Mouse (Mus musculus): Measurements from ENCODE around the gene Slc34a3. TPM values are rescaled to one million over a fixed set of nuclear protein-coding genes. Genes with fewer than 3 reads are reported as not detected.

Slc34a3 gene
- polyA plus RNA-seq, 1 experiment from 2014 or later = not detected

DNA sequence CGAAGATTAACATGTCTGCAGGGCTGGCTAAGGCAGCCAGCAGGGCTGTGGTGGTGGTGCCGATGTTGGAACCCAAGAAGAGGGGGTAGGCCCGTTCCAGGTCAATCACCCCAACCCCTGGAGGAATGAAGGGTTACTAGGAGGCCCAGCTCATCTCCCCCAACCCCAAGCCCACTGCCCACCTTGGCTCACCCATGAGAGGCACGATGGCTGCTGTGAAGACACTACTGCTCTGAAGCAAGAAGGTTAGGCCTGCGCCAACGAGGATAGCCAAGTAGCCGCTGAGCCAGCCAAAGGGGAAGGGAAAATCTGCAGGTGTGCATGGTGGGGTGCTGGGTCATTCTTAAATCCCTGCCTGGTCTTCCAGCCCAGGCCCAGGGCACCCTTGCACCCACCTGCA lies 3.6 kb downstream of the Slc34a3 start:
- no peaks in the 10 kb centered on the region for H3K36me3 ChIP-seq
- H3K4me2 ChIP-seq (replicated peaks) = no peak overlapping the region
- peaks cover 6% of the 10 kb centered on the region; the same call in 1 of the 2 replicates for H3K27me3 ChIP-seq
- H3K27ac ChIP-seq = no peak overlapping the region
- WGBS = 90% methylated on average over 7 of the region's 7 CpGs
- H3K9ac ChIP-seq (replicated peaks) = no peak overlapping the region
- H3K4me3 ChIP-seq (replicated peaks) = no peak overlapping the region
- H3K9me3 ChIP-seq = no peaks in the 10 kb centered on the region
- H3K4me1 ChIP-seq (replicated peaks) = peaks cover 9% of the 10 kb centered on the region
- ATAC-seq = no peak

DNA sequence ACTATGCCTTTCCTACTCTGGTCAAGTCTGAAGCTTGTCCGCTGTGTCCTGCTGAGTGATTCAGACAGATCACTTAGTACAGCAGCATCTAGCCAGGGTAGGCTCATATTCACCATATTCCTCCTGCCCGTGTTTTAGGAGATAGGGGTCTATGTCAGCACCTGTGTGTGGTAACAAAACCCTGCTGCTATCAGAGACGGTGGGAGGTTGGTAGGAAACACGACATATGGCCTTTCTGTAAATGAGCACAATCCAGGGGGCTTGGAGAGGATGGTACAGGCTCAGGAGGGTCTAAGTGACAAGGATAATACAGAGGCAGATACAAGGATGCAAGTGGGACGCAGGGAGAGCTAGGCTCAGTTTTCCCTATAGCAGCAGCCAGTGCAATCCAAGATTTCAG lies 4.6 kb downstream of the Slc34a3 start:
- 86% methylated on average over 5 of the region's 5 CpGs for whole genome bisulfite sequencing
- no peaks in the 10 kb centered on the region for H3K9me3 ChIP-seq
- H3K27me3 ChIP-seq = peaks cover 6% of the 10 kb centered on the region; the same call in 1 of the 2 replicates
- H3K27ac ChIP-seq = no peak overlapping the region
- H3K9ac ChIP-seq (replicated peaks) = no peak overlapping the region
- H3K36me3 ChIP-seq = no peaks in the 10 kb centered on the region
- no peak overlapping the region for H3K4me2 ChIP-seq (replicated peaks)
- no peak overlapping the region for H3K4me3 ChIP-seq (replicated peaks)
- peaks cover 12% of the 10 kb centered on the region for H3K4me1 ChIP-seq (replicated peaks)
- no peak for ATAC-seq

DNA sequence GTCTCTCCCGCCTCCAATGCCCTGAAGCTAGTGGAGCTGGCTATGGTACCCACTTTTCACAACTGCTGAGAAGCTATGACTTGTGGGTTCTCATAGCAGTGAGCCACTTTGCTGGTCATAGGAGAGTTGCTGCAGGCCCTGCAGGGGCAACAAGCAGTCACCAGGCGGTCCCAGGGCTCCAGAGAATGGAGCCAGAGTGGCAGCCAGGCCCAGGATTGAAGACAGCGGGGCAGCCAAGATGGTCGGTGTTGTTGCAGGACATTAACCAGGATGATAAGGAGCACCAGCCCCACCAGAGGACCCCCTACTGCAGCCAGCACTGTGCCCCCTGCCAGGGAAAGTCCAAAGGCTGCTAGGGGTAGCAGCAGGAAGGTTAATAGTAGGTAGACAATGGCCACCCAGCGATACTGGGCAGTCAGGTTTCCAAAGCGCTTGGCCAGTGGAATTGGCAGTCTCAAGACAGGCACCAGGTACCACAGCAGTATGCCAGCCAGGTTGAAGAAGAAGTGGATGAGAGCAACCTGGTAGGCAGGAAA lies 5.1 kb downstream of the Slc34a3 start:
- H3K4me1 ChIP-seq (replicated peaks) = peaks cover 12% of the 10 kb centered on the region
- 74% methylated on average over 6 of the region's 6 CpGs for WGBS
- H3K4me2 ChIP-seq (replicated peaks) = 0 out of 2 replicates have a peak overlapping the region, but pooled peaks have one; percentile 33
- peaks cover 6% of the 10 kb centered on the region; the same call in 1 of the 2 replicates for H3K27me3 ChIP-seq
- ATAC-seq = no peak
- H3K36me3 ChIP-seq = no peaks in the 10 kb centered on the region
- no peak overlapping the region for H3K27ac ChIP-seq
- no peak overlapping the region for H3K4me3 ChIP-seq (replicated peaks)
- no peak overlapping the region for H3K9ac ChIP-seq (replicated peaks)
- no peaks in the 10 kb centered on the region for H3K9me3 ChIP-seq

DNA sequence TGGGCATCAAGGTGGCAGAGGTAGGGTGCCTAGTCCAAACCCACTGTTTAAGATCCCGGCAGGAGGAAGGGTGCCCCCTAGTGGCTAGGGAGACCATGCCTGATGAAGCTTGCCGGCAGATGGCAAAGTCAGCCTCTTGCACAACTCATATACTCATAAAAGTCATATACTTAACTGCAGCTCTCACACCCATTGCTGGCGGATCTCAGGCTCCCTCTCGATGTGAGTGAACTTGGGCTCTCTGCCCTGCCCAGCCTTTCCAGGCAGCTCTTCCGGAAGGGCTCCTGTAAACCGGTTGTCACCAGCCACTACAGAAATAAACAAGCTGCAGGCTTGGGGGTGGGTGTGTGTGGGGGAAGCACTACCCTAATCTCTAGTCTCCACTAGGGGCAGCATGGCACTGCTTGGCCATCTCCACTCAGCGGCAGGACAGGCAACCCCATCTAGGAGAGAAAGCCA lies 5.7 kb downstream of the Slc34a3 start:
- Histone ChIP-seq H3K9ac (replicated peaks) (no peak overlapping the region), H3K36me3 (no peaks in the 10 kb centered on the region), H3K9me3 (no peaks in the 10 kb centered on the region), H3K4me3 (replicated peaks) (0 out of 2 replicates have a peak overlapping the region, but pooled peaks have one; percentile 2), H3K27me3 (peaks cover 5% of the 10 kb centered on the region; the same call in 1 of the 2 replicates), H3K27ac (peak overlapping the region; percentile 49), H3K4me1 (replicated peaks) (peaks cover 16% of the 10 kb centered on the region), H3K4me2 (replicated peaks) (peak overlapping the region; percentile 33)
- no peak for ATAC-seq
- under 1% methylated on average over 7 of the region's 7 CpGs for WGBS

DNA sequence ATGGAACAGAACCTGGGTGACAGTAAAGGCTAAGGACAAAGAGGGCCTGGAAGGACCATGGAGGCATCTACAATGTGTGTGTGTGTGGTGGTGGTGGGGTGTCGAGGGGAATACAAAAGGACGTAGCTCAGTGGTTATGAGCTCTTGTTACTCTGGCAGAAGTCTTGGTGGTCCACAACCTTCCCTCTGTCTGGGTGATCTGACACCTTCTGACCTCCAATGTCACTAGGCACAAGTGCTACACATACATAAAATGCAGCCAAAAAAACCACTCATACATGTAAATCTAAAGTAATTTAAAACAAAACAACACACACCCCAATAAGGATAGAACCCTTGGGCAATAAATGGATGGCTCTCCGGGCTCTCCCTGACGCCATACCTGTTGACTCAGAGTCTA lies 6.8 kb downstream of the Slc34a3 start:
- H3K27me3 ChIP-seq = no peaks in the 10 kb centered on the region
- H3K4me2 ChIP-seq (replicated peaks) = no peak overlapping the region
- no peak for ATAC-seq
- peaks cover 23% of the 10 kb centered on the region for H3K4me1 ChIP-seq (replicated peaks)
- no peak overlapping the region for H3K4me3 ChIP-seq (replicated peaks)
- WGBS = 93% methylated on average over 4 of the region's 4 CpGs
- no peak overlapping the region for H3K27ac ChIP-seq
- H3K9me3 ChIP-seq = no peaks in the 10 kb centered on the region
- H3K36me3 ChIP-seq = no peaks in the 10 kb centered on the region
- no peak overlapping the region for H3K9ac ChIP-seq (replicated peaks)

DNA sequence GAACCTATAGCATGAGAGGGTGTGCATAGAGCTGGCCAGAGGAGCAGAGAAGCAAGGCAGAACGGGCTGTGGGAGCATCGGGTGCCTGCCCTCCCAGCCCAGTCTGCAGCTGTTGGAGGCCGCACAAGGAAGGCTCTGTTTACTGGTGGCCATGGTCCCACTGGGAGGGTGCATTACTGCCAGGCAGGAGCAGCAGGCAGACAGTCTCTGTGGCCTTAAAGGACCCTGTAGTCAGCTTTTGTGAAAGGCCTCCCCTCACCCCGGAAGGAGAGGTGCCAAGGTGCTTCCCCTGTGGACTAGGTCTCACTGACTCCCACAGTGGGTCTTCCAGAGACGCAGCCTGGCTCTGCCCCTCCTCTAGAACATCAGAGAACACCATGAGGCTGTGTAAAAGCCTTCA lies 7.3 kb downstream of the Slc34a3 start:
- ATAC-seq = no peak
- peaks cover 23% of the 10 kb centered on the region for H3K4me1 ChIP-seq (replicated peaks)
- WGBS = 78% methylated on average over 5 of the region's 5 CpGs
- no peak overlapping the region for H3K27ac ChIP-seq
- H3K27me3 ChIP-seq = no peaks in the 10 kb centered on the region
- no peaks in the 10 kb centered on the region for H3K9me3 ChIP-seq
- H3K4me2 ChIP-seq (replicated peaks) = no peak overlapping the region
- H3K9ac ChIP-seq (replicated peaks) = no peak overlapping the region
- H3K4me3 ChIP-seq (replicated peaks) = no peak overlapping the region
- peaks cover 5% of the 10 kb centered on the region for H3K36me3 ChIP-seq

DNA sequence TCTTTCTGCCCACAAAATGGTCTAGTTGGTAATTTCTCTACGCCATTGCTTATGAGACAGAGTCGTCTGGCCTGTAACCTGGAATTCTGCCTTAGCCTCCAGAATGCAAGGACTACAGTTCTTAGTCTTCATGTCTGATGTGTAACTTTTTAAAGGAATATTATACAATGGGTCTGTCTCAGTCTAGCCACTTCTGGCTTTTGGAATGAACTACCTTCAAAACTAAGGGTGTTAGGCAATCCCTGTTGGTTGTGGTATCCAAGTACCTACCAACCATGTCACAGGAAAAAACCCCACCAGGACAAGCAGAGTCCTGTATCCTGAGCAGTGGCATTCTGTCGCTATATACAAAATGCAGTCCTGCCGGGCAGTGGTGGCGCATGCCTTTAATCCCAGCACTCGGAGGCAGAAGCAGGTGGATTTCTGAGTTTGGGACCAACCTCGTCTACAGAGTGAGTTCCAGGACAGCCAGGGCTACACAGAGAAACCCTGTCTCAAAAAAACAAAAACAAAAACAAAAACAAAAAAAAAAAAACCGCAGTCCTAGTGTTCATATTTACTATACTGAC lies 8.3 kb downstream of the Slc34a3 start:
- Histone ChIP-seq H3K27me3 (no peaks in the 10 kb centered on the region), H3K4me1 (replicated peaks) (peaks cover 26% of the 10 kb centered on the region), H3K9me3 (no peaks in the 10 kb centered on the region), H3K36me3 (peaks cover 13% of the 10 kb centered on the region), H3K27ac (peak overlapping the region; percentile 96), H3K4me2 (replicated peaks) (peak overlapping the region; percentile 55), H3K9ac (replicated peaks) (peak overlapping the region; percentile 72; the same call in 1 of the 2 replicates), H3K4me3 (replicated peaks) (peak overlapping the region; percentile 48; the same call in 1 of the 2 replicates)
- 73% methylated on average over 8 of the region's 8 CpGs for WGBS
- no peak for ATAC-seq

DNA sequence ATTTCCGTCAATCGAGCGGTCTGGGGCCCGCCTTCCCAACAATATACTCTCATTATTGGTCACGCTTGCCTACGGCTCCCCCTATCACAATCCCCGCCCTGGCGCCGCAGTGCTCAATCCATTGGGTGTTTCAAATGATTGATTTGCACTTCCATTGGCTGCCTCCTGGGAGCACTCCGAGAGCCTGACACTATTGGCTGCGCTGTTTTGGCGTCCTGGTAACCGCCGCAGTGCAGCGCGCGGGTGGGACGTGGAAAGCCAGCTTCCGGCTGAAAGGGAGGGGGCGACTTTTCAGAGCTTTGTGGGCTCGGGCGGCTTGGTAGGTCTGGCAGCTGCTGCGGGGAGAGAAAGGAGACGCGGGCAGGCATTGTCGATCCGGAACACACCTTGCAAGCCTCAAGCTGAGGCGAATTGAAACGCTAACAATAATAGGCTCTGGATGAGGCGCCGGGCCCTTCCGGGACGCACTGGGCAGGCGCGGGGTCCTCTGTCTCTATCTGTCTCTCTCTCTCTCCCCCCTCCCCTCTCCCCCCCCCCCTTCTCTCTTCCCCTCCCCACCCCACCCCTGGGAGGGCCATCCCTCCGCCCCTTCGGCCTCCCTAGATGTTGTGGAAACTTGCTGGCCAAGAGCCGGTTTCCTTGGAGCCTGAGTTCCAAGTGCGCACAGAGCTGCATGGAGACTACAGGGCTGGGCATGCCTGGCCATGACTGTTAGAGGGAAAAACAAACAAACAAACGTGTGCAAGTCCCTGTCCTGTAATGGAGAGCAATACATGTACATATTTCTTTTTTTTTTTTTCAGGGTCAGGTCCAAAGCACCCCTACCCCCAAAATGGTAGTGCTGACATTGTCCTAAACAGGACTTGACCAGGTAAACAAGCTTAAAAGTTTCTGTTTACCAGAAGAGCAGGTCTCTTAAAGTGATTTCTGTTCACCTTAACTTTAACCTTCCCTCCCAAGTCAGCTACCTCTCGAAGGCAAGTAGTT lies 9.1 kb downstream of the Slc34a3 start:
- ATAC-seq = peak; percentile 98

DNA sequence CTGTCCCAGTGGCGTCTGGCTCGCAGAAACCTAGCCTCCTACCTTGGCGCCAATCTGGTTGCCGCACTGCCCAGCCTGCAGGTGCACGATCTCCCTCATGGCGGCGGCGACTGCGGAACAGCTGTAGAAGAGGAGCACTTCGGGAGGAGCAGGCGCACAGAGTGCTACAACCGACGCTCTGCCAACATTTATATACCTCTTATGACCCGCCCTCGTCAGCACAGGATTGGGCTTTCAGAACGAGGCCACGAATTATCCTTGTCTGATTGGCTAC lies 9.7 kb downstream of the Slc34a3 start, which contains the start of gene Tubb4b:
Tubb4b (minus strand) TSS at position 211 of the 274 bp plus-strand sequence.
- H3K27me3 ChIP-seq = no peaks in the 10 kb centered on the region
- no peak for ATAC-seq
- WGBS = under 1% methylated on average over 17 of the region's 17 CpGs
- peak within 1 kb of the TSS; percentile 89 for H3K4me3 ChIP-seq (replicated peaks)
- peak within 1 kb of the TSS; percentile 94 for H3K9ac ChIP-seq (replicated peaks)
- peaks cover 13% of the 10 kb centered on the region for H3K36me3 ChIP-seq
- peak within 1 kb of the TSS; percentile 98 for H3K4me2 ChIP-seq (replicated peaks)
- no peaks in the 10 kb centered on the region for H3K9me3 ChIP-seq
- H3K4me1 ChIP-seq (replicated peaks) = peaks cover 26% of the 10 kb centered on the region
- peak within 1 kb of the TSS; percentile 96 for H3K27ac ChIP-seq

More for the DNA sequence above, 9.1 kb downstream of the Slc34a3 start:
- WGBS = 2% methylated on average over 41 of the region's 41 CpGs
- peaks cover 13% of the 10 kb centered on the region for H3K36me3 ChIP-seq
- peak overlapping the region; percentile 96 for H3K27ac ChIP-seq
- H3K4me2 ChIP-seq (replicated peaks) = peak overlapping the region; percentile 55
- H3K4me3 ChIP-seq (replicated peaks) = peak overlapping the region; percentile 48
- no peaks in the 10 kb centered on the region for H3K27me3 ChIP-seq
- H3K4me1 ChIP-seq (replicated peaks) = peaks cover 26% of the 10 kb centered on the region
- peak overlapping the region; percentile 72 for H3K9ac ChIP-seq (replicated peaks)
- no peaks in the 10 kb centered on the region for H3K9me3 ChIP-seq

DNA sequence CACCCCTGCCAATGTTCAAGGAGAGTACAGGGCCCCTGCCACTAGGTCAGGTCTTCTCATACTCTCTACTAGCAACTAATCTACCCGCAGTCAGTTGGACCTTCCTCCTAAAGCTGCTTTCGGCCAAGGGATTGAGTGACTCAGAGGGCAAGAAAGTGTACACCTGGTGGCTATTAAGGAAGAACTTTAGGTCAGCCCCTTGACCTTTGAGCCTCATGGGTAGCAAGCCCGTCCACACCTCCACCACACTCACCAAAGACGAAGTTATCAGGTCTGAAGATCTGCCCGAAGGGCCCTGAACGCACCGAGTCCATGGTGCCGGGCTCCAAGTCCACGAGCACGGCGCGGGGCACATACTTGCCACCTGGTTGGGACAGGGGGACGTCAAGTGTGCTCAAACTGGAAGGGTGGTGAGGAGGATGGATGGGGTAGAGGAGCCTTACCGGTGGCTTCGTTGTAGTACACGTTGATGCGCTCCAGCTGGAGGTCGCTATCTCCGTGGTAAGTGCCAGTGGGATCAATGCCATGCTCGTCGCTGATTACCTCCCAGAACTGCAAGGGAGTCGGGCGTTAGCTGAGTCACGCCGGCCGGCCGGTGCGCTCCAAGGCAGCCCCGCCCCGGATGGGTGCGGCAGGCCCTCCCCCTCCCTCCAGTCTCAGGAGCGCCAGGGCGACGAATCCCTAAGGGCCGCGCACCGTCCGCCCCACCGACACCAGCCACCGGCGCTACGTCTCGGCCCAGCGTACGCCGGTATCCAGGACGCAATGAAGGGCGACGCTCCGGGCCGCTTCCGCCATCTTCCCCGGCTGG lies 10.3 kb downstream of the Slc34a3 start:
- 3% methylated on average over 47 of the region's 53 CpGs for WGBS
- Histone ChIP-seq H3K4me3 (replicated peaks) (peak overlapping the region; percentile 89), H3K27me3 (no peaks in the 10 kb centered on the region), H3K4me2 (replicated peaks) (peak overlapping the region; percentile 98), H3K9me3 (no peaks in the 10 kb centered on the region), H3K9ac (replicated peaks) (peak overlapping the region; percentile 94), H3K36me3 (peaks cover 13% of the 10 kb centered on the region), H3K27ac (peak overlapping the region; percentile 90), H3K4me1 (replicated peaks) (peaks cover 24% of the 10 kb centered on the region)
- ATAC-seq = no peak; the same call in 1 of the 2 replicates

DNA sequence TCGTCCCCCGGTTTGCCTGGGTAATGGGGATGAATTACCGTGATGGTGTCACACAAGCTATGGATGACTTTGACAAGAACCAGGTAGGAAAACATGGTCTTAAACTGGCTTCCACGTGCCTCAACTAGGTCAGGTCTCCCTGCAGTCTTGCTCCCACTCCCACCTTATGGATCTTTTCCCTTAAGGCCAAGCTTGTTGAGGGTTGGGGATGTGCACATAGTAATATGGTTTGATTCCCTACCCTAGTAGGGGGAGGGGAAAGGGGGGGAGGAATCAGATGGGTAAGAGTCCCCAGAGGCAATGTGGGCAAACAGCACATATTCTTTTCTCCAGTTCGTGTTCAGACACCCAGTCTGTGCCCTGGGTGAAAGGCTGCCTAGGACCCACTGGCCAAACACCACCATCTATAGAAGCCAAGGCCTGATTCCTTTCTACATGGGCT lies 12.8 kb downstream of the Slc34a3 start:
- no peaks in the 10 kb centered on the region for H3K9me3 ChIP-seq
- no peak overlapping the region for H3K4me2 ChIP-seq (replicated peaks)
- no peak overlapping the region for H3K9ac ChIP-seq (replicated peaks)
- H3K4me1 ChIP-seq (replicated peaks) = peaks cover 19% of the 10 kb centered on the region
- 72% methylated on average over 5 of the region's 5 CpGs for WGBS
- H3K4me3 ChIP-seq (replicated peaks) = no peak overlapping the region
- no peak for ATAC-seq
- H3K36me3 ChIP-seq = peaks cover 13% of the 10 kb centered on the region
- H3K27me3 ChIP-seq = no peaks in the 10 kb centered on the region
- H3K27ac ChIP-seq = no peak overlapping the region

Measured in midbrain, embryonic 13.5 days (tissue).